Mouse (Mus musculus) MEL (cell line): ENCODE data around the gene Vamp2. TPM values are rescaled to one million over a fixed set of nuclear protein-coding genes. Genes with fewer than 3 reads are reported as not detected.

Source experiments
- DNase-seq: peaks from one replicate; pipeline ENCODE4 v3.0.0; 2011; ENCODE audit warnings: low read depth, low spot score
- H3K27ac ChIP-seq: 2 replicates; pipeline ENCODE4 v1.5.1; 2012; ENCODE audit warnings: low read depth, mild to moderate bottlenecking, control low read depth, low read length, moderate library complexity; ENCODE audit not compliant: control insufficient read depth
- H3K27me3 ChIP-seq, 2 experiments: fragments of 150-350 bp in 1 of 2; sonication (generic) in 1 of 2; 2 replicates each; pipeline ENCODE4 v1.6.1; 2012; ENCODE audit warnings: low read length in 2 of 2, mild to moderate bottlenecking in 2 of 2, improper control_type of control experiment in 1 of 2, moderate library complexity in 1 of 2; ENCODE audit not compliant: insufficient read depth in 2 of 2, control insufficient read depth in 1 of 2
- H3K36me3 ChIP-seq, 2 experiments: 2 replicates each; pipeline ENCODE4 v1.6.1; 2012 to 2014; ENCODE audit warnings: low read length in 2 of 2, improper control_type of control experiment in 1 of 2, inconsistent platforms in 1 of 2, mild to moderate bottlenecking in 1 of 2; ENCODE audit not compliant: insufficient read depth in 2 of 2, control insufficient read depth in 1 of 2
- H3K4me1 ChIP-seq, 2 experiments: fragments of 150-350 bp in 1 of 2; sonication (generic) in 1 of 2; 2 replicates each; pipeline ENCODE4 v1.6.1; 2012; ENCODE audit warnings: low read length in 2 of 2, improper control_type of control experiment in 1 of 2, mild to moderate bottlenecking in 1 of 2; ENCODE audit not compliant: insufficient read depth in 2 of 2, control insufficient read depth in 1 of 2
- H3K4me3 ChIP-seq, 2 experiments: fragments of 150-350 bp in 1 of 2; sonication (generic) in 1 of 2; 2 replicates each; pipeline ENCODE4 v1.5.1; 2012; ENCODE audit warnings: low read depth in 2 of 2, low read length in 2 of 2, mild to moderate bottlenecking in 2 of 2, moderate library complexity in 2 of 2, control low read depth in 1 of 2, improper control_type of control experiment in 1 of 2; ENCODE audit not compliant: control insufficient read depth in 1 of 2, insufficient read depth in 1 of 2
- H3K79me2 ChIP-seq: 2 replicates; pipeline ENCODE4 v1.6.1; 2012; ENCODE audit warnings: mild to moderate bottlenecking, low read length, moderate library complexity; ENCODE audit not compliant: control insufficient read depth, poor library complexity, insufficient read depth
- H3K9ac ChIP-seq: 2 replicates; pipeline ENCODE4 v1.6.1; 2012; ENCODE audit warnings: low read depth, mild to moderate bottlenecking, control low read depth, low read length, moderate library complexity; ENCODE audit not compliant: control insufficient read depth, poor library complexity, severe bottlenecking
- H3K9me3 ChIP-seq: fragments of 150-350 bp; sonication (generic); replicated peaks from 2 replicates; pipeline ENCODE4 v1.6.1; 2012; ENCODE audit warnings: mild to moderate bottlenecking, low read length, improper control_type of control experiment, moderate library complexity; ENCODE audit not compliant: insufficient read depth
- CHD1 ChIP-seq: IDR thresholded peaks from 2 replicates; pipeline ENCODE4 v1.6.1; 2012; ENCODE audit warnings: low read depth, mild to moderate bottlenecking, inconsistent platforms, low read length, improper control_type of control experiment
- CHD2 ChIP-seq: IDR thresholded peaks from 2 replicates; pipeline ENCODE4 v1.6.1; 2011; ENCODE audit warnings: low read length, improper control_type of control experiment
- CTCF ChIP-seq, 3 experiments: IDR thresholded peaks in 2 of 3; conservative IDR thresholded peaks in 1 of 3; 2 replicates each; pipeline ENCODE4 v1.5.1; 2011 to 2012; ENCODE audit warnings: low read length in 3 of 3, low read depth in 2 of 3, mild to moderate bottlenecking in 2 of 3, improper control_type of control experiment in 1 of 3, inconsistent platforms in 1 of 3, mixed read lengths in 1 of 3, moderate library complexity in 1 of 3; ENCODE audit not compliant: control insufficient read depth in 1 of 3, insufficient read depth in 1 of 3, poor library complexity in 1 of 3, severe bottlenecking in 1 of 3
- E2F4 ChIP-seq: IDR thresholded peaks from 2 replicates; pipeline ENCODE4 v1.6.1; 2011; ENCODE audit warnings: low read depth, low read length, improper control_type of control experiment, borderline replicate concordance
- GABPA ChIP-seq: IDR thresholded peaks from 2 replicates; pipeline ENCODE4 v1.6.1; 2012; ENCODE audit warnings: low read depth, mild to moderate bottlenecking, inconsistent platforms, low read length, improper control_type of control experiment, moderate library complexity
- HCFC1 ChIP-seq: IDR thresholded peaks from 2 replicates; pipeline ENCODE4 v1.6.1; 2012; ENCODE audit warnings: low read depth, mild to moderate bottlenecking, inconsistent platforms, low read length, improper control_type of control experiment, moderate library complexity
- JUND ChIP-seq: IDR thresholded peaks from 2 replicates; pipeline ENCODE4 v1.6.1; 2011; ENCODE audit warnings: low read depth, mild to moderate bottlenecking, improper control_type of control experiment, low read length
- KAT2A ChIP-seq: conservative IDR thresholded peaks from 2 replicates; pipeline ENCODE4 v1.6.1; 2012; ENCODE audit warnings: low read depth, low read length, improper control_type of control experiment, inconsistent platforms
- MEF2A ChIP-seq: IDR thresholded peaks from 2 replicates; pipeline ENCODE4 v1.6.1; 2014; ENCODE audit warnings: low read depth, mild to moderate bottlenecking, inconsistent platforms, low read length, improper control_type of control experiment; ENCODE audit not compliant: poor library complexity, insufficient replicate concordance, severe bottlenecking; ENCODE audit errors: extremely low read depth
- NELFE ChIP-seq: IDR thresholded peaks from 2 replicates; pipeline ENCODE4 v1.6.1; 2011; ENCODE audit warnings: low read depth, low read length, improper control_type of control experiment
- RCOR1 ChIP-seq: IDR thresholded peaks from 2 replicates; pipeline ENCODE4 v1.6.1; 2012; ENCODE audit warnings: low read depth, mild to moderate bottlenecking, inconsistent platforms, low read length, improper control_type of control experiment
- TBP ChIP-seq: IDR thresholded peaks from 2 replicates; pipeline ENCODE4 v1.8.0; 2011; ENCODE audit warnings: low read depth, low read length, improper control_type of control experiment
- TCF12 ChIP-seq: IDR thresholded peaks from 2 replicates; pipeline ENCODE4 v1.6.1; 2014; ENCODE audit warnings: low read depth, mild to moderate bottlenecking, inconsistent platforms, low read length, improper control_type of control experiment, moderate library complexity
- UBTF ChIP-seq: IDR thresholded peaks from 2 replicates; pipeline ENCODE4 v1.6.1; 2012; ENCODE audit warnings: low read depth, mild to moderate bottlenecking, inconsistent platforms, low read length, improper control_type of control experiment, moderate library complexity, borderline replicate concordance; ENCODE audit not compliant: insufficient read depth
- USF1 ChIP-seq: IDR thresholded peaks from 2 replicates; pipeline ENCODE4 v1.6.1; 2014; ENCODE audit warnings: low read depth, mild to moderate bottlenecking, inconsistent platforms, low read length, improper control_type of control experiment, moderate library complexity
- USF2 ChIP-seq, 2 experiments: IDR thresholded peaks; 2 replicates each; pipeline ENCODE4 v1.6.1; 2011 to 2012; ENCODE audit warnings: improper control_type of control experiment in 2 of 2, low read length in 2 of 2, borderline replicate concordance in 1 of 2, inconsistent platforms in 1 of 2, low read depth in 1 of 2, mild to moderate bottlenecking in 1 of 2; ENCODE audit not compliant: insufficient read depth in 1 of 2
- ZC3H11A ChIP-seq: IDR thresholded peaks from 2 replicates; pipeline ENCODE4 v1.6.1; 2012; ENCODE audit warnings: low read depth, mild to moderate bottlenecking, inconsistent platforms, low read length, improper control_type of control experiment
- ZKSCAN1 ChIP-seq: IDR thresholded peaks from 2 replicates; pipeline ENCODE4 v1.6.1; 2012; ENCODE audit warnings: low read depth, mild to moderate bottlenecking, inconsistent platforms, low read length, improper control_type of control experiment, moderate library complexity
- ZNF384 ChIP-seq: IDR thresholded peaks from 2 replicates; pipeline ENCODE4 v1.6.1; 2012; ENCODE audit warnings: low read depth, mild to moderate bottlenecking, inconsistent platforms, low read length, improper control_type of control experiment
- polyA plus RNA-seq, 2 experiments: library from polyadenylated mRNA; stranded (reverse) in 1 of 2; unstranded in 1 of 2; fragments of >175 nt in 1 of 2; fragments of >200 nt in 1 of 2; gene quantifications; 2 replicates each; pipeline versions ENCODE4 v1.2.1 to v1.2.4; 2012; ENCODE audit warnings: low replicate concordance in 2 of 2, low read depth in 1 of 2; ENCODE audit not compliant: insufficient read length in 2 of 2, insufficient read depth in 1 of 2, missing spikeins in 1 of 2
- total RNA-seq: library from RNA; depleted of rRNA; stranded (reverse); fragments of 300-350 nt; gene quantifications from 2 replicates; pipeline ENCODE4 v1.2.3, GENCODE M21; 2012; rRNA removed

Gene Vamp2
- total and polyA plus RNA-seq, 3 experiments, result 3.3 to 28.9 TPM; not detected in 1

DNA sequence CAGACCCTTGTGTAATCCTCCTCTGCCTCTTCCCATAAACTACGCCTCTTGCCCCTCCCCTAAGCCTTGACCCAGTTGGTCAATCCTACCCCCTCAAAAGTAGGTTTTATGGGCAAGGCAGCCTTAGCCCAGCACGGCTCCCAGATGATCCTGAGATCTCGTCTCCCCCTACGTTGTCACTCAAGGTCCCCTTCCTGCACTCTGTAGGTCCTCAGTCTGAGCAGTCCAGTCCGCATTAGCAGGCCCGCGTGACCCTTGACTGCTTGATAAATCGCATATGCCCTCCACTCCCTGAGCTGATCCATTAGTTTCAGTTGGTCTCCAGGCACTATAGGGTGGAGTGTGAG is 46.3 kb downstream of the Vamp2 start:
- Histone ChIP-seq H3K4me1 (peaks cover 2 to 13% of the 10 kb centered on the region in 2 experiments; a peak in 3 of 4 replicates), H3K9ac (no peak overlapping the region)

DNA sequence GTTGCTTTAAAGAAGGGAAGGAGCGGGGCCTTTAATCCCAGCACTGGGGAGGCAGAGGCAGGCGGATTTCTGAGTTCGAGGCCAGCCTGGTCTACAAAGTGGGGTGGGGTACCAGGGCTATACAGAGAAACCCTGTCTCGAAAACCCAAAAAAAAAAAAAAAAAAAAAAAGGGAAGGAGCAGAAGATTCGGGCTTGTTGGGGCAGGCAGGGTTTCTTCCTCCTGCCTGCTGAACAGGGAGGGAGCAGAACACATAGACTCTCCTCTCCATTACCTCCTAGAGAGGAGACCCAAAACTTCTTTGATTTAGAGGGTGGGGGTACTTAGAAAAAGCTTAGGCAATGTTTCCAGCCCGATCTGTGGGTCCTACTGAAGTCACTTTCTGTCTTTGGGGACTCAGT is 47.1 kb downstream of the Vamp2 start:
- Histone ChIP-seq H3K9ac (no peak overlapping the region), H3K27me3 (peaks cover 15 to 35% of the 10 kb centered on the region in 2 experiments)

More for the DNA sequence above, 46.3 kb downstream of the Vamp2 start:
- peak overlapping the region in 1 of 2 experiments; percentile 32; a peak in 1 of 4 replicates for H3K4me3 ChIP-seq
- H3K36me3 ChIP-seq, result no peaks in the 10 kb centered on the region
- DNase-seq, result no peak
- H3K79me2 ChIP-seq, result no peaks in the 10 kb centered on the region
- H3K27ac ChIP-seq, result no peak overlapping the region
- no peaks in the 10 kb centered on the region for H3K9me3 ChIP-seq
- peaks cover 10 to 27% of the 10 kb centered on the region in 2 experiments for H3K27me3 ChIP-seq
- TF ChIP-seq USF2 (IDR thresholded peaks at IDR 0.05; ENCODE audit: borderline replicate concordance in 1 of 2, insufficient read depth in 1 of 2, low read depth in 1 of 2, low read length in 2 of 2), result no peak
- no peak for TF ChIP-seq JUND
- TF ChIP-seq CHD2, result no peak
- TF ChIP-seq NELFE, result no peak
- TF ChIP-seq ZNF384, result no peak
- TF ChIP-seq HCFC1, result no peak
- TF ChIP-seq TCF12, result no peak
- TF ChIP-seq KAT2A, result no peak
- TF ChIP-seq MEF2A, result no peak
- no peak for TF ChIP-seq E2F4
- TF ChIP-seq TBP, result no peak
- no peak for TF ChIP-seq CHD1
- no peak for TF ChIP-seq ZC3H11A
- no peak for TF ChIP-seq UBTF
- no peak for TF ChIP-seq USF1
- no peak for TF ChIP-seq GABPA
- no peak for TF ChIP-seq ZKSCAN1
- no peak for TF ChIP-seq RCOR1

More for the DNA sequence above, 47.1 kb downstream of the Vamp2 start:
- no peaks in the 10 kb centered on the region for H3K79me2 ChIP-seq
- TF ChIP-seq ZNF384 (peak; percentile 72), CTCF (IDR thresholded peaks at IDR 0.05 in 2 of 3, conservative IDR thresholded peaks at IDR 0.05 in 1 of 3; ENCODE audit: control insufficient read depth in 1 of 3, insufficient read depth in 1 of 3, low read depth in 2 of 3, low read length in 3 of 3, poor library complexity in 1 of 3, severe bottlenecking in 1 of 3) (no peak)
- H3K36me3 ChIP-seq, result no peaks in the 10 kb centered on the region
- peaks cover 2 to 13% of the 10 kb centered on the region in 2 experiments; a peak in 3 of 4 replicates for H3K4me1 ChIP-seq
- no peak overlapping the region for H3K4me3 ChIP-seq
- H3K27ac ChIP-seq, result no peak overlapping the region
- no peak for DNase-seq
- H3K9me3 ChIP-seq, result no peaks in the 10 kb centered on the region

Other genes with a start within 250 kb of the Vamp2 start
- gene Ndel1, start 216.6 kb upstream of the Vamp2 start, total RNA-seq, result 59.6 and 70.7 TPM in 2 replicates
- gene Ndel1, start 216.6 kb upstream of the Vamp2 start, polyA plus RNA-seq, result 10 to 100 TPM; 55.0 to 61.2 TPM
- 0.23 TPM in 2 replicates for gene Rnf222, start 199.9 kb upstream of the Vamp2 start, total RNA-seq
- gene Rnf222, start 199.9 kb upstream of the Vamp2 start, polyA plus RNA-seq, result under 1 TPM in 1 of 2 experiments, not detected in 1; 0.28 TPM
- gene Rpl26, start 186.9 kb upstream of the Vamp2 start, total RNA-seq, result 5,179 and 5,512 TPM in 2 replicates
- 1,000 to 10,000 TPM in 1 of 2 experiments, not detected in 1; 3,167 TPM for gene Rpl26, start 186.9 kb upstream of the Vamp2 start, polyA plus RNA-seq
- gene Odf4, start 161.4 kb upstream of the Vamp2 start, total RNA-seq, result not detected in 2 replicates
- not detected for gene Odf4, start 161.4 kb upstream of the Vamp2 start, polyA plus RNA-seq
- 0.23 TPM in 1 of 2 replicates, not detected in the other for gene Arhgef15, start 131.0 kb upstream of the Vamp2 start, total RNA-seq
- gene Arhgef15, start 131.0 kb upstream of the Vamp2 start, polyA plus RNA-seq, result under 1 TPM in 1 of 2 experiments, not detected in 1; 0.74 TPM
- gene Slc25a35, start 120.4 kb upstream of the Vamp2 start, total RNA-seq, result 3.3 and 4.9 TPM in 2 replicates
- 1 to 10 TPM in 1 of 2 experiments, not detected in 1; 3.3 TPM for gene Slc25a35, start 120.4 kb upstream of the Vamp2 start, polyA plus RNA-seq
- gene Rangrf, start 113.3 kb upstream of the Vamp2 start, total RNA-seq, result 182 and 207 TPM in 2 replicates
- 100 to 1,000 TPM in 1 of 2 experiments, not detected in 1; 159 TPM for gene Rangrf, start 113.3 kb upstream of the Vamp2 start, polyA plus RNA-seq
- gene Pfas, start 80.0 kb upstream of the Vamp2 start, total RNA-seq, result 124 and 130 TPM in 2 replicates
- gene Pfas, start 80.0 kb upstream of the Vamp2 start, polyA plus RNA-seq, result 100 to 1,000 TPM in 1 of 2 experiments, 10 to 100 TPM in 1; 63.5 to 149 TPM
- gene Ctc1, start 72.6 kb upstream of the Vamp2 start, total RNA-seq, result 16.0 and 19.5 TPM in 2 replicates
- 10 to 100 TPM in 1 of 2 experiments, not detected in 1; 59.1 TPM for gene Ctc1, start 72.6 kb upstream of the Vamp2 start, polyA plus RNA-seq
- gene Aurkb, start 42.8 kb upstream of the Vamp2 start, total RNA-seq, result 120 and 124 TPM in 2 replicates
- gene Aurkb, start 42.8 kb upstream of the Vamp2 start, polyA plus RNA-seq, result 100 to 1,000 TPM; 159 to 170 TPM
- gene Borcs6, start 28.8 kb upstream of the Vamp2 start, total RNA-seq, result 9.2 and 10.2 TPM in 2 replicates
- 1 to 10 TPM in 1 of 2 experiments, not detected in 1; 9.3 TPM for gene Borcs6, start 28.8 kb upstream of the Vamp2 start, polyA plus RNA-seq
- gene Tmem107, start 17.7 kb upstream of the Vamp2 start, total RNA-seq, result 44.8 and 47.0 TPM in 2 replicates
- 10 to 100 TPM in 1 of 2 experiments, not detected in 1; 79.5 TPM for gene Tmem107, start 17.7 kb upstream of the Vamp2 start, polyA plus RNA-seq
- 4.5 and 5.6 TPM in 2 replicates for gene Per1, start 6.7 kb downstream of the Vamp2 start, total RNA-seq
- gene Per1, start 6.7 kb downstream of the Vamp2 start, polyA plus RNA-seq, result 10 to 100 TPM in 1 of 2 experiments, not detected in 1; 34.9 TPM
- gene Hes7, start 31.9 kb downstream of the Vamp2 start, total RNA-seq, result 0.08 TPM in 1 of 2 replicates, not detected in the other
- 1 to 10 TPM in 1 of 2 experiments, not detected in 1; 1.4 TPM for gene Hes7, start 31.9 kb downstream of the Vamp2 start, polyA plus RNA-seq
- 0.08 TPM in 1 of 2 replicates, not detected in the other for gene 9130213A22Rik, start 34.1 kb downstream of the Vamp2 start, total RNA-seq
- gene 9130213A22Rik, start 34.1 kb downstream of the Vamp2 start, polyA plus RNA-seq, result under 1 TPM in 1 of 2 experiments, not detected in 1; 0.26 TPM
- gene Aloxe3, start 37.4 kb downstream of the Vamp2 start, total RNA-seq, result not detected in 2 replicates
- under 1 TPM in 1 of 2 experiments, not detected in 1; 0.13 TPM for gene Aloxe3, start 37.4 kb downstream of the Vamp2 start, polyA plus RNA-seq
- gene Alox12b, start 68.5 kb downstream of the Vamp2 start, total RNA-seq, result not detected in 2 replicates
- not detected for gene Alox12b, start 68.5 kb downstream of the Vamp2 start, polyA plus RNA-seq
- 0.31 and 0.56 TPM in 2 replicates for gene Alox8, start 109.4 kb downstream of the Vamp2 start, total RNA-seq
- gene Alox8, start 109.4 kb downstream of the Vamp2 start, polyA plus RNA-seq, result under 1 TPM in 1 of 2 experiments, not detected in 1; 0.07 TPM
- gene Gucy2e, start 148.5 kb downstream of the Vamp2 start, total RNA-seq, result not detected in 2 replicates
- not detected for gene Gucy2e, start 148.5 kb downstream of the Vamp2 start, polyA plus RNA-seq
- 16.5 and 17.8 TPM in 2 replicates for gene Cntrob, start 235.3 kb downstream of the Vamp2 start, total RNA-seq
- gene Cntrob, start 235.3 kb downstream of the Vamp2 start, polyA plus RNA-seq, result 10 to 100 TPM in 1 of 2 experiments, not detected in 1; 38.3 TPM
- gene Trappc1, start 235.5 kb downstream of the Vamp2 start, total RNA-seq, result 57.6 and 58.6 TPM in 2 replicates
- gene Trappc1, start 235.5 kb downstream of the Vamp2 start, polyA plus RNA-seq, result 10 to 100 TPM in 1 of 2 experiments, not detected in 1; 89.8 TPM
- gene Kcnab3, start 237.8 kb downstream of the Vamp2 start, total RNA-seq, result 3.0 and 3.8 TPM in 2 replicates
- 1 to 10 TPM in 1 of 2 experiments, not detected in 1; 6.2 TPM for gene Kcnab3, start 237.8 kb downstream of the Vamp2 start, polyA plus RNA-seq